Mouse (Mus musculus) layer of hippocampus, adult 2 months (tissue): Measurements from ENCODE around the gene Pfdn6. TPM values are rescaled to one million over a fixed set of nuclear protein-coding genes. Genes with fewer than 3 reads are reported as not detected.
A peak's percentile ranks its signal among the peaks of the same experiment; 100 is the strongest.

Experiments
- DNase-seq, 2 experiments: peaks; one replicate each; pipeline ENCODE4 v3.0.0; 2022; ENCODE audit warnings: low spot score in 2 of 2
- H3K27ac ChIP-seq: fragments of 200-600 bp; 2 replicates; pipeline ENCODE4 v1.8.1; 2022
- H3K4me3 ChIP-seq: fragments of 200-600 bp; 2 replicates; pipeline ENCODE4 v1.8.1; 2022; ENCODE audit warnings: mild to moderate bottlenecking
- CTCF ChIP-seq: fragments of 200-600 bp; conservative IDR thresholded peaks from 2 replicates; pipeline ENCODE4 v1.8.1; 2022; ENCODE audit warnings: antibody characterized with exemption, mild to moderate bottlenecking, moderate library complexity
- long read RNA-seq, 2 experiments: library from polyadenylated mRNA; stranded (forward); transcript quantifications; one replicate each; pipeline ENCODE4 v2.0.0; 2021; ENCODE audit warnings: borderline mapping rate in 2 of 2
- total RNA-seq, 2 experiments: library from RNA; stranded (reverse); gene quantifications; 2 replicates each; pipeline ENCODE4 v1.2.3; 2021

Pfdn6 gene
- total RNA-seq: 10 to 100 TPM; 86.5 to 97.4 TPM
- long read RNA-seq, experiment 1, transcript Pfdn6-201 (4 exons, 807 nt): major isoform, 20 of 26 reads
- long read RNA-seq, experiment 1, partial matches to known transcripts: 2 of 26 reads
- long read RNA-seq, experiment 1, other reads (novel, unspliced or antisense): 0 of 26 reads
- long read RNA-seq, experiment 2, transcript Pfdn6-201 (4 exons, 807 nt): major isoform, 27 of 32 reads
- long read RNA-seq, experiment 2, partial matches to known transcripts: 1 of 32 reads
- long read RNA-seq, experiment 2, other reads (novel, unspliced or antisense): 3 of 32 reads

- no peak for TF ChIP-seq CTCF
- Histone ChIP-seq H3K4me3 (peak within 1 kb of the TSS; percentile 62), H3K27ac (peak within 1 kb of the TSS; percentile 98)
- DNase-seq: peak; percentile 82 to 89
Measured at GRCm38 (mm10) chr17:33940206-33940805, at the start of gene Pfdn6, which contains the start of gene Wdr46. TSS of gene Pfdn6 (minus strand) at chr17:33940343. TSS of gene Wdr46 (plus strand) at chr17:33940660.

DNA sequence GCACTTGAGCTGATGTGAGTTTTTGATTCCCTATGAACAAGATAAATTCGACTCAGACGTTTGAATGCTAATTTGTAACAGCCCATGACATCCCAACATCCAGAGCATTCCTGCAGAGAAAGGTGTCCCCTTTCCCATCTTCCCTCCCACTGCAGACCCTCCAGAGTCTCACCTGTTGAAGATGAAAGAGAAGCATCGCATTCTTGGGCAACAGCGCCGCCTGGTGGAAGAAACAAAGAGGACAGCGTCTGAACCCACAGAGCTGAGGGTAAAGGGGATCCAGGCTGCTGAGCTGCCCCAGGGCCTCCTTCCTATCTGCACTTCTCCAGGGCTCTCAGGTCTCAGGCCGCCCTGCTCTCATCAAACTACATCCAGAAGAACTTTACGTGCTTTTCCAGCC is 42.0 kb upstream of the Pfdn6 start:
- Histone ChIP-seq H3K27ac (peak overlapping the region; percentile 91; the same call in 1 of the 2 replicates), H3K4me3 (peak overlapping the region; percentile 61)
- peak; percentile 84 for TF ChIP-seq CTCF
- DNase-seq: peak in 1 of 2 experiments; percentile 70

- TF ChIP-seq CTCF: peak; percentile 62
- DNase-seq: peak; percentile 84 to 90
- peak overlapping the region; percentile 61 for H3K4me3 ChIP-seq
- H3K27ac ChIP-seq: peak overlapping the region; percentile 91
Measured at GRCm38 (mm10) chr17:33981192-33981909, 41.2 kb upstream of the Pfdn6 start.

DNA sequence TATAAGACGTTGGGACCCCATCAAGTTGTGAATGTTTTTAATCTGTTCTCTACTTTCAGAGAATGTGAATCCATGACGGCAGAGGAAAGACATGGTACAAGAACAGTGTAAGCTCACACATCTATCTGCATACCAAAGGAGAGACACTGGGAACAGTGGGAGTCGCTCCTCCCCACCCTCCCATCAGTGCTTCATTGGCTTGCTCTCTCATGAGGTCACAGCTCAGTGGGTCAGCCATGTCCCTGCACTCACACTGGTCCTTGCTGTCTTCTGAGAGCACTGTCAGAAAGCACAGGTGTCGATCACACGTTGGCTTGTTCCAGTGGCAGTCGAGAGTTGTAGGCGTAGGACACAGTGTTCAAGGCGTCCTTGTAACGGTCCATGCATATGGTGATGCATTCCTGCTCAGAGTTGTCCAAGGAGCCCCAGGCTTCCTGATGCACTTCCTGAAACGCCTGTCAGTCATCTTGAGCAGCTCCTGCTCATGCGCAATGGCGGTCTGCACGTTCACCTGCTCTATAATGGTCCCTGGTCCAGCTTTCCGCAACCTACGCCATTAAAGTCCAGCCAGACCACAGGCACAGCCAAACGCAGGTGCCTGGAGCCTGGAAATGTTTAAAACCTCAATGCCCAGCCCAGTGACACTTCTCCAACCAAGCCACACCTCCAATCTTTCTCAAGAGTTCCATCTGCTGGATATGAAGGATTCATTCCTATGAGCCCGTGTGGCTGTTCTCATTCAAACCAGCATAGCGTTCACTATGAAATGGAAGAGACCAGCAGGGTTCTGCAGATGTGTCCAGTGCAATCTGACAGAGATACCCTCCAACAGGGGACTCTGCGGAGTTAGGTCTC is 40.3 kb upstream of the Pfdn6 start:
- TF ChIP-seq CTCF: no peak
- DNase-seq: no peak
- Histone ChIP-seq H3K4me3 (no peak overlapping the region), H3K27ac (peak overlapping the region; percentile 71; the same call in 1 of the 2 replicates)

GRCm38 (mm10) chr17:33979512-33980050 is 39.4 kb upstream of the Pfdn6 start:
- no peak for TF ChIP-seq CTCF

GRCm38 (mm10) chr17:33978631-33979031 is 38.5 kb upstream of the Pfdn6 start:
- DNase-seq: no peak
- 0 out of 2 replicates have a peak overlapping the region, but pooled peaks have one; percentile 7 for H3K27ac ChIP-seq
- peak overlapping the region; percentile 51 for H3K4me3 ChIP-seq
- no peak for TF ChIP-seq CTCF

More at GRCm38 (mm10) chr17:33979512-33980050, 39.4 kb upstream of the Pfdn6 start:
- DNase-seq: no peak
- H3K27ac ChIP-seq: no peak overlapping the region
- no peak overlapping the region for H3K4me3 ChIP-seq

GRCm38 (mm10) chr17:33977861-33978557 is 37.9 kb upstream of the Pfdn6 start:
- Histone ChIP-seq H3K27ac (0 out of 2 replicates have a peak overlapping the region, but pooled peaks have one; percentile 7), H3K4me3 (peak overlapping the region; percentile 51)
- no peak for DNase-seq
- no peak for TF ChIP-seq CTCF

- no peak for DNase-seq
- Histone ChIP-seq H3K4me3 (no peak overlapping the region), H3K27ac (no peak overlapping the region)
- no peak for TF ChIP-seq CTCF
Measured at GRCm38 (mm10) chr17:33973572-33973971, 33.4 kb upstream of the Pfdn6 start.

GRCm38 (mm10) chr17:33972691-33973090 is 32.5 kb upstream of the Pfdn6 start:
- DNase-seq: no peak
- H3K27ac ChIP-seq: no peak overlapping the region
- no peak for TF ChIP-seq CTCF
- H3K4me3 ChIP-seq: no peak overlapping the region

DNA sequence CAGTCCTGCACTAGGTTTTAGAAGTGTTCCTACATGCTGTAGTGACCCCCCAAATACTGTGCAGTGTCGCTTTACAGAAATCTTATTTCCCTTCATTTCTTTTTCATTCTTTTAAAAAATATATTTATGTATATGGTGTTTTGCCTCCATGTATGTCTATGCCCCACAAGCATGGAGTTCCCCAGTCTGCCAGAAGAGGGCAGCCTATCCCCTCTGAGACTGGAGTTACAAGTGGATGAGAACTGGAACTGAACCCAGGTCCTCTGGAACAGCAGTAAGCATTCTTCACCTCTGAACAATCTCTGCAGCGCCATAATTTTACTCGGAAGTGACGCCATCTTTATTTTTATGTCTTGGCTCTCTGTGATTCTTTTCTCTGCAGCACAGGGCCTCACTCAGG is 29.3 kb upstream of the Pfdn6 start:
- no peak overlapping the region for H3K27ac ChIP-seq
- TF ChIP-seq CTCF: no peak; the same call in 1 of the 2 replicates
- DNase-seq: no peak

DNA sequence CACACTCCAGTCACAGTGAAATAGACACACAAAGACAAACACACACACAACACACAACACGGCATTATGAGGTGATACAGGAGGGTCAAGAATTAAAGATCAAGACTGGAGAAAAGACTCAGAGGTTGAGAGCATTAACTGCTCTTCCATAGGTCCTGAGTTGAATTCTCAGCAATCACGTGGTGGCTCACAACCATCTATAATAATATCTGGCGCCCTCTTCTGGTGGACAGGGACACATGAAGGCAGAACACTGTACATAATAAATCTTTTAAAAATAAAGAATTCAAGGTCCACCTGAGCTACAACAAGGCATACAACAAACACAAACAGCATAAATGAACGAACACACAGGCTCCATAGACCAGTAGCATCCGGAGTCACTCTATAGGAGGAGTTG is 28.8 kb upstream of the Pfdn6 start:
- no peak for DNase-seq
- no peak for TF ChIP-seq CTCF
- Histone ChIP-seq H3K27ac (no peak overlapping the region), H3K4me3 (no peak overlapping the region)

More for the DNA sequence above, 29.3 kb upstream of the Pfdn6 start:
- no peak overlapping the region for H3K4me3 ChIP-seq
